Mouse (Mus musculus): Measurements from ENCODE around the gene Thap8.
"Not testable (repeated sequence)": the region's sequence is repeated elsewhere in the genome, so short reads cannot be mapped to it uniquely, and the experiment has no call there.

Thap8 gene

GRCm38 (mm10) chr7:30279951-30280669 lies at the start of gene Thap8, which contains the start of gene Wdr62:
Gene Thap8 (plus strand): TSS chr7:30280094.
Gene Wdr62 (minus strand): TSS chr7:30280419.
- DNase-seq: peak; percentile 90

- DNase-seq: no peak
Measured at GRCm38 (mm10) chr7:30231328-30231668, 48.6 kb upstream of the Thap8 start.

GRCm38 (mm10) chr7:30231669-30232454 lies 48.0 kb upstream of the Thap8 start, which contains the start of the genes Polr2i and Tbcb:
Gene Polr2i (plus strand): TSS chr7:30231948.
Gene Tbcb (minus strand): TSS chr7:30232272.
- DNase-seq: peak; percentile 94

- peak; percentile 61 for DNase-seq
Measured at GRCm38 (mm10) chr7:30232631-30233148, 47.2 kb upstream of the Thap8 start.

GRCm38 (mm10) chr7:30233387-30233786 lies 46.5 kb upstream of the Thap8 start:
- DNase-seq: no peak

GRCm38 (mm10) chr7:30234276-30234858 lies 45.5 kb upstream of the Thap8 start:
- DNase-seq: no peak

GRCm38 (mm10) chr7:30235091-30235490 lies 44.8 kb upstream of the Thap8 start:
- DNase-seq: no peak

- no peak for DNase-seq
Measured at GRCm38 (mm10) chr7:30235625-30236024, 44.3 kb upstream of the Thap8 start, which contains the start of gene Ovol3. Gene Ovol3 (minus strand): TSS chr7:30235725.

- not testable (repeated sequence) for DNase-seq
Measured at GRCm38 (mm10) chr7:30237374-30237773, 42.5 kb upstream of the Thap8 start.

GRCm38 (mm10) chr7:30251956-30252954 lies 27.6 kb upstream of the Thap8 start:
- DNase-seq: no peak

- no peak for DNase-seq
Measured at GRCm38 (mm10) chr7:30265041-30265440, 14.9 kb upstream of the Thap8 start.

- no peak for DNase-seq
Measured at GRCm38 (mm10) chr7:30265531-30265930, 14.4 kb upstream of the Thap8 start.

GRCm38 (mm10) chr7:30265935-30266334 lies 14.0 kb upstream of the Thap8 start:
- DNase-seq: no peak

- DNase-seq: no peak
Measured at GRCm38 (mm10) chr7:30266780-30267179, 13.1 kb upstream of the Thap8 start.

- DNase-seq: no peak
Measured at GRCm38 (mm10) chr7:30269641-30270040, 10.3 kb upstream of the Thap8 start.

- DNase-seq: no peak
Measured at GRCm38 (mm10) chr7:30274383-30274782, 5.5 kb upstream of the Thap8 start.

- no peak for DNase-seq
Measured at GRCm38 (mm10) chr7:30278911-30279310, 983 bp upstream of the Thap8 start.

- no peak for DNase-seq
Measured at GRCm38 (mm10) chr7:30279536-30279935, 358 bp upstream of the Thap8 start.

GRCm38 (mm10) chr7:30280670-30281138 lies 810 bp downstream of the Thap8 start:
- DNase-seq: peak; percentile 74

- DNase-seq: no peak
Measured at GRCm38 (mm10) chr7:30281522-30281921, 1.6 kb downstream of the Thap8 start.

GRCm38 (mm10) chr7:30282740-30283139 lies 2.8 kb downstream of the Thap8 start:
- DNase-seq: no peak

Data from thymus, postnatal 25 days (tissue).